Mouse (Mus musculus) C2C12 (cell line): ENCODE results near the gene 3110001I22Rik.

Experiments used
- CEBPB ChIP-seq: IDR thresholded peaks from one replicate; pipeline ENCODE4 v1.6.1; 2011; ENCODE audit warnings: low read depth, mild to moderate bottlenecking, control low read depth, moderate library complexity
- CTCF ChIP-seq: IDR thresholded peaks from one replicate; pipeline ENCODE4 v1.5.1; 2011; ENCODE audit not compliant: control insufficient read depth, insufficient read depth, insufficient read length
- MAX ChIP-seq: IDR thresholded peaks from one replicate; pipeline ENCODE4 v1.6.1; 2011; ENCODE audit warnings: mild to moderate bottlenecking, control low read depth
- MYOD1 ChIP-seq: IDR thresholded peaks from one replicate; pipeline ENCODE4 v1.6.1; 2011; ENCODE audit warnings: low read depth; ENCODE audit not compliant: control insufficient read depth, insufficient read length
- MYOG ChIP-seq: IDR thresholded peaks from one replicate; pipeline ENCODE4 v1.6.1; 2011; ENCODE audit not compliant: control insufficient read depth, insufficient read length; ENCODE audit errors: extremely low read depth
- USF1 ChIP-seq: IDR thresholded peaks from one replicate; pipeline ENCODE4 v1.6.1; 2011; ENCODE audit warnings: low read depth, mild to moderate bottlenecking, control low read depth, moderate library complexity

- TF ChIP-seq CTCF (no peak), MYOG (no peak), CEBPB (no peak), USF1 (no peak), MAX (no peak), MYOD1 (no peak)
Measured at GRCm38 (mm10) chr16:13678601-13679319, 7.0 kb downstream of the 3110001I22Rik start.
